Mouse (Mus musculus): ENCODE data around the gene Spint5.

- no peak for TF ChIP-seq USF1 (IDR thresholded peaks at IDR 0.05; ENCODE audit: low read depth, low read length)
- TF ChIP-seq CTCF (conservative IDR thresholded peaks at IDR 0.05 in 1 of 2, IDR thresholded peaks at IDR 0.05 in 1 of 2; ENCODE audit: low read depth in 2 of 2, low read length in 2 of 2) = no peak
- no peak for TF ChIP-seq POLR2A (IDR thresholded peaks at IDR 0.05; ENCODE audit: low read depth, low read length)
- no peak for TF ChIP-seq ZC3H11A (IDR thresholded peaks at IDR 0.05; ENCODE audit: low read depth, low read length)
- TF ChIP-seq EP300 (IDR thresholded peaks at IDR 0.05; ENCODE audit: low read length) = no peak
- TF ChIP-seq JUN (IDR thresholded peaks at IDR 0.05; ENCODE audit: insufficient read depth, low read depth, low read length) = no peak
- TF ChIP-seq MXI1 (IDR thresholded peaks at IDR 0.05; ENCODE audit: low read depth, low read length) = no peak
- TF ChIP-seq TBP (conservative IDR thresholded peaks at IDR 0.05; ENCODE audit: low read depth, low read length) = no peak
Measured at GRCm38 (mm10) chr2:164761502-164761901, 46.4 kb downstream of the Spint5 start.
